Mouse (Mus musculus) CH12.LX (cell line): Measurements from ENCODE around the gene Emc9. TPM values are rescaled to one million over a fixed set of nuclear protein-coding genes. Genes with fewer than 3 reads are reported as not detected.

ENCODE experiments used
- DNase-seq: peaks from one replicate; pipeline ENCODE4 v3.0.0-alpha.2; 2013; ENCODE audit errors: extremely low read depth
- H3K27ac ChIP-seq: 2 replicates; pipeline ENCODE4 v1.5.1; 2012; ENCODE audit warnings: low read depth, mild to moderate bottlenecking, control low read depth, moderate library complexity; ENCODE audit not compliant: insufficient read depth
- H3K27me3 ChIP-seq: replicated peaks from 2 replicates; pipeline ENCODE3; 2012; ENCODE audit warnings: inconsistent platforms
- H3K36me3 ChIP-seq, 2 experiments: replicated peaks in 1 of 2; 2 replicates each; pipeline versions ENCODE3 to v1.6.1; 2012; ENCODE audit warnings: inconsistent platforms in 1 of 2, low read length in 1 of 2, mild to moderate bottlenecking in 1 of 2, mixed read lengths in 1 of 2, moderate library complexity in 1 of 2; ENCODE audit not compliant: control insufficient read depth in 1 of 2, insufficient read depth in 1 of 2
- H3K4me1 ChIP-seq, 2 experiments: 2 replicates each; pipeline ENCODE4 v1.6.1; 2012; ENCODE audit warnings: inconsistent platforms in 1 of 2, moderate library complexity in 1 of 2; ENCODE audit not compliant: insufficient read depth in 2 of 2, control insufficient read depth in 1 of 2
- H3K4me2 ChIP-seq: 2 replicates; pipeline ENCODE4 v1.6.1; 2012; ENCODE audit warnings: low read depth, mild to moderate bottlenecking, control low read depth; ENCODE audit not compliant: poor library complexity, insufficient read depth, severe bottlenecking
- H3K4me3 ChIP-seq, 3 experiments: fragments of 150-350 bp in 1 of 3; sonication (generic) in 1 of 3; replicated peaks in 1 of 3; 2 replicates each; pipeline versions ENCODE3 to v1.5.1; 2011 to 2012; ENCODE audit warnings: low read depth in 2 of 3, low read length in 2 of 3, mild to moderate bottlenecking in 2 of 3, moderate library complexity in 2 of 3, control low read depth in 1 of 3, improper control_type of control experiment in 1 of 3, inconsistent platforms in 1 of 3, mixed read lengths in 1 of 3; ENCODE audit not compliant: poor library complexity in 1 of 3
- H3K79me2 ChIP-seq: replicated peaks from 2 replicates; pipeline ENCODE4 v1.6.1; 2012; ENCODE audit warnings: mild to moderate bottlenecking, moderate library complexity; ENCODE audit not compliant: control insufficient read depth, poor library complexity, insufficient read depth, severe bottlenecking; ENCODE audit errors: extremely low read depth
- H3K9ac ChIP-seq: 2 replicates; pipeline ENCODE4 v1.6.1; 2012; ENCODE audit warnings: low read depth, mild to moderate bottlenecking, control low read depth, moderate library complexity; ENCODE audit not compliant: insufficient read depth
- H3K9me3 ChIP-seq: replicated peaks from 2 replicates; pipeline ENCODE3; 2012; ENCODE audit warnings: low read length, inconsistent platforms, mixed read lengths
- BHLHE40 ChIP-seq: IDR thresholded peaks from 2 replicates; pipeline ENCODE4 v1.6.1; 2011; ENCODE audit warnings: mild to moderate bottlenecking, low read depth, low read length, improper control_type of control experiment
- CTCF ChIP-seq, 2 experiments: IDR thresholded peaks in 1 of 2; conservative IDR thresholded peaks in 1 of 2; 2 replicates each; pipeline ENCODE4 v1.5.1; 2011 to 2012; ENCODE audit warnings: low read depth in 2 of 2, low read length in 2 of 2, improper control_type of control experiment in 1 of 2, inconsistent platforms in 1 of 2, mild to moderate bottlenecking in 1 of 2, moderate library complexity in 1 of 2
- E2F4 ChIP-seq: IDR thresholded peaks from 2 replicates; pipeline ENCODE4 v1.6.1; 2011; ENCODE audit warnings: low read depth, low read length, improper control_type of control experiment; ENCODE audit not compliant: insufficient replicate concordance
- ETS1 ChIP-seq: conservative IDR thresholded peaks from 2 replicates; pipeline ENCODE4 v1.6.1; 2012; ENCODE audit warnings: low read depth, mild to moderate bottlenecking, inconsistent platforms, low read length, improper control_type of control experiment, moderate library complexity
- IRF4 ChIP-seq: IDR thresholded peaks from 2 replicates; pipeline ENCODE4 v1.6.1; 2014; ENCODE audit warnings: low read depth, mild to moderate bottlenecking, inconsistent platforms, low read length, improper control_type of control experiment
- JUN ChIP-seq: IDR thresholded peaks from 2 replicates; pipeline ENCODE4 v1.6.1; 2011; ENCODE audit warnings: low read depth, mild to moderate bottlenecking, low read length, improper control_type of control experiment, moderate library complexity; ENCODE audit not compliant: insufficient read depth
- MEF2A ChIP-seq: IDR thresholded peaks from 2 replicates; pipeline ENCODE4 v1.6.1; 2014; ENCODE audit warnings: low read depth, mild to moderate bottlenecking, inconsistent platforms, low read length, improper control_type of control experiment, borderline replicate concordance
- MXI1 ChIP-seq: IDR thresholded peaks from 2 replicates; pipeline ENCODE4 v1.6.1; 2011; ENCODE audit warnings: mild to moderate bottlenecking, low read depth, low read length, improper control_type of control experiment
- NRF1 ChIP-seq: IDR thresholded peaks from 2 replicates; pipeline ENCODE4 v1.6.1; 2014; ENCODE audit warnings: low read depth, mild to moderate bottlenecking, inconsistent platforms, low read length, improper control_type of control experiment, moderate library complexity
- POLR2A ChIP-seq: IDR thresholded peaks from 2 replicates; pipeline ENCODE4 v1.6.1; 2011; ENCODE audit warnings: low read depth, mild to moderate bottlenecking, improper control_type of control experiment, low read length
- POLR2AphosphoS2 ChIP-seq: IDR thresholded peaks from 2 replicates; pipeline ENCODE4 v1.6.1; 2011; ENCODE audit warnings: low read depth, low read length, improper control_type of control experiment
- RAD21 ChIP-seq: IDR thresholded peaks from 2 replicates; pipeline ENCODE4 v1.6.1; 2011; ENCODE audit warnings: low read depth, mild to moderate bottlenecking, low read length, improper control_type of control experiment, moderate library complexity
- RCOR1 ChIP-seq: conservative IDR thresholded peaks from 2 replicates; pipeline ENCODE4 v1.6.1; 2012; ENCODE audit warnings: low read depth, mild to moderate bottlenecking, inconsistent platforms, low read length, improper control_type of control experiment
- SIN3A ChIP-seq: IDR thresholded peaks from 2 replicates; pipeline ENCODE4 v1.6.1; 2012; ENCODE audit warnings: low read length, improper control_type of control experiment, inconsistent platforms
- SMC3 ChIP-seq: IDR thresholded peaks from 2 replicates; pipeline ENCODE4 v1.6.1; 2011; ENCODE audit warnings: low read depth, low read length, improper control_type of control experiment
- TBP ChIP-seq: conservative IDR thresholded peaks from 2 replicates; pipeline ENCODE4 v1.6.1; 2011; ENCODE audit warnings: low read depth, low read length, improper control_type of control experiment
- TCF12 ChIP-seq: IDR thresholded peaks from 2 replicates; pipeline ENCODE4 v1.6.1; 2014; ENCODE audit warnings: low read depth, mild to moderate bottlenecking, inconsistent platforms, low read length, improper control_type of control experiment
- UBTF ChIP-seq: IDR thresholded peaks from 2 replicates; pipeline ENCODE4 v1.6.1; 2012; ENCODE audit warnings: low read depth, mild to moderate bottlenecking, inconsistent platforms, low read length, improper control_type of control experiment, moderate library complexity
- USF2 ChIP-seq: conservative IDR thresholded peaks from 2 replicates; pipeline ENCODE4 v1.6.1; 2011; ENCODE audit warnings: low read depth, low read length, improper control_type of control experiment
- dilution Hi-C: fragments of 300-500 bp; cut with MboI; formaldehyde crosslinking; loops from 2 replicates; pipeline ENCODE4 v1.14.3; 2020; ENCODE audit warnings: low sequenced_read_pairs; ENCODE audit not compliant: extremely low pct_unique_long_range_greater_than_20kb, extremely low pct_ligation_motif_present
- in situ Hi-C: fragments of 300-500 bp; cut with MboI; formaldehyde crosslinking; loops from 3 replicates; pipeline ENCODE4 v1.14.3; 2019; ENCODE audit warnings: low sequenced_read_pairs, low pct_ligation_motif_present, low pct_unique_long_range_greater_than_20kb, mixed read lengths
- polyA plus RNA-seq: library from polyadenylated mRNA; unstranded; fragments of >175 nt; gene quantifications from 2 replicates; pipeline ENCODE4 v1.2.1, GENCODE M21; 2012; ENCODE audit warnings: low read depth; ENCODE audit not compliant: insufficient read length
- total RNA-seq, 2 experiments: library from RNA; depleted of rRNA; stranded (reverse); fragments of 300-350 nt in 1 of 2; fragments of >200 nt in 1 of 2; gene quantifications; 2 replicates each; pipeline ENCODE4 v1.2.3; 2012 to 2014

The Emc9 gene
- total and polyA plus RNA-seq, 3 experiments: 1.7 to 9.6 (median 4.2) TPM

GRCm38 (mm10) chr14:55629312-55629711 lies 44.2 kb upstream of the Emc9 start:
- Histone ChIP-seq H3K9ac (no peak overlapping the region), H3K79me2 (peaks cover under 1% of the 10 kb centered on the region; the same call in 1 of the 2 replicates), H3K36me3 (peaks cover 95 to 100% of the 10 kb centered on the region in 2 experiments), H3K27me3 (no peaks in the 10 kb centered on the region), H3K27ac (no peak overlapping the region), H3K4me1 (peaks cover 4 to 10% of the 10 kb centered on the region in 2 experiments; a peak in 3 of 4 replicates), H3K4me2 (no peak overlapping the region), H3K4me3 (no peak overlapping the region), H3K9me3 (no peaks in the 10 kb centered on the region)
- dilution Hi-C loops: no loop called here
- no peak for TF ChIP-seq UBTF
- TF ChIP-seq RAD21: peak; percentile 31
- no peak for TF ChIP-seq E2F4
- peak; percentile 70 for TF ChIP-seq SMC3
- peak; percentile 77 for TF ChIP-seq CTCF (conservative IDR thresholded peaks at IDR 0.05 in 1 of 2, IDR thresholded peaks at IDR 0.05 in 1 of 2; ENCODE audit: low read depth in 2 of 2, low read length in 2 of 2)
- TF ChIP-seq NRF1: no peak
- DNase-seq: peak; percentile 45
- in situ Hi-C loops: no loop called here

- dilution Hi-C loops: no loop called here
- Histone ChIP-seq H3K9me3 (no peaks in the 10 kb centered on the region), H3K27me3 (no peaks in the 10 kb centered on the region), H3K4me1 (peaks cover 0 to under 1% of the 10 kb centered on the region in 2 experiments; a peak in 1 of 4 replicates), H3K27ac (no peak overlapping the region), H3K36me3 (peaks cover 89 to 100% of the 10 kb centered on the region in 2 experiments), H3K4me3 (no peak overlapping the region), H3K79me2 (no peaks in the 10 kb centered on the region), H3K4me2 (no peak overlapping the region), H3K9ac (no peak overlapping the region)
- in situ Hi-C loops: no loop called here
- DNase-seq: no peak
- no peak for TF ChIP-seq ETS1
- TF ChIP-seq CTCF (conservative IDR thresholded peaks at IDR 0.05 in 1 of 2, IDR thresholded peaks at IDR 0.05 in 1 of 2; ENCODE audit: low read depth in 2 of 2, low read length in 2 of 2): no peak
- TF ChIP-seq RCOR1: no peak
- no peak for TF ChIP-seq USF2
- no peak for TF ChIP-seq TCF12
- no peak for TF ChIP-seq MEF2A
- no peak for TF ChIP-seq SIN3A
- TF ChIP-seq MXI1: no peak
- TF ChIP-seq TBP: no peak
- no peak for TF ChIP-seq JUN
- no peak for TF ChIP-seq POLR2A
- no peak for TF ChIP-seq IRF4
- no peak for TF ChIP-seq NRF1
- no peak for TF ChIP-seq BHLHE40
- TF ChIP-seq POLR2AphosphoS2: no peak
These were observed 43.1 kb upstream of the Emc9 start for GRCm38 (mm10) chr14:55628077-55628827.
